Mouse (Mus musculus): ENCODE measurements at regions not wholly inside any gene's neighbourhood (a gene's known extent, or its start where the extent isn't known, plus 50 kb on each side); places are given as distances from the start of the nearest gene placed in this dataset.

GRCm38 (mm10) chr3:18631601-18632000, 683.4 kb downstream of the Cypt12 start:
- no peak for TF ChIP-seq POLR2A (IDR thresholded peaks at IDR 0.05; ENCODE audit: low read depth, low read length)
- TF ChIP-seq CTCF (IDR thresholded peaks at IDR 0.05; ENCODE audit: extremely low read depth, insufficient read depth, insufficient read length, insufficient replicate concordance) = no peak
- WGBS = 93% methylated on average over 1 of the region's 1 CpGs

GRCm38 (mm10) chr3:18634855-18635254, 686.6 kb downstream of the Cypt12 start:
- Histone ChIP-seq H3K27me3 (ENCODE audit: control insufficient read depth, insufficient read depth, low read length) (no peaks in the 10 kb centered on the region), H3K36me3 (ENCODE audit: control insufficient read depth, insufficient read depth, low read length) (no peaks in the 10 kb centered on the region), H3K27ac (ENCODE audit: insufficient read depth, low read length) (no peak overlapping the region), H3K4me1 (ENCODE audit: control insufficient read depth, insufficient read depth, insufficient read length) (no peaks in the 10 kb centered on the region), H3K4me3 (ENCODE audit: extremely low read depth, insufficient read depth, insufficient read length) (no peak overlapping the region)
- no peak for DNase-seq (ENCODE audit: low read depth in 1 of 2, low spot score in 2 of 2)
- no peak for TF ChIP-seq POLR2A (IDR thresholded peaks at IDR 0.05; ENCODE audit: low read depth, low read length)
- TF ChIP-seq CTCF (IDR thresholded peaks at IDR 0.05; ENCODE audit: extremely low read depth, insufficient read depth, insufficient read length, insufficient replicate concordance) = no peak

More at GRCm38 (mm10) chr3:18631601-18632000, 683.4 kb downstream of the Cypt12 start:
- H3K27ac ChIP-seq (ENCODE audit: insufficient read depth, low read length) = no peak overlapping the region
- no peak for DNase-seq (ENCODE audit: low read depth in 1 of 2, low spot score in 2 of 2)
- no peaks in the 10 kb centered on the region for H3K36me3 ChIP-seq (ENCODE audit: control insufficient read depth, insufficient read depth, low read length)
- H3K4me3 ChIP-seq (ENCODE audit: extremely low read depth, insufficient read depth, insufficient read length) = no peak overlapping the region
- H3K27me3 ChIP-seq (ENCODE audit: control insufficient read depth, insufficient read depth, low read length) = no peaks in the 10 kb centered on the region
- H3K4me1 ChIP-seq (ENCODE audit: control insufficient read depth, insufficient read depth, insufficient read length) = no peaks in the 10 kb centered on the region

GRCm38 (mm10) chr3:18637553-18637952, 689.3 kb downstream of the Cypt12 start:
- H3K4me1 ChIP-seq (ENCODE audit: control insufficient read depth, insufficient read depth, insufficient read length) = no peaks in the 10 kb centered on the region
- no peak overlapping the region for H3K4me3 ChIP-seq (ENCODE audit: extremely low read depth, insufficient read depth, insufficient read length)
- H3K27ac ChIP-seq (ENCODE audit: insufficient read depth, low read length) = no peak overlapping the region
- no peak for DNase-seq (ENCODE audit: low read depth in 1 of 2, low spot score in 2 of 2)
- TF ChIP-seq CTCF (IDR thresholded peaks at IDR 0.05; ENCODE audit: extremely low read depth, insufficient read depth, insufficient read length, insufficient replicate concordance) (no peak), POLR2A (IDR thresholded peaks at IDR 0.05; ENCODE audit: low read depth, low read length) (no peak)
- no peaks in the 10 kb centered on the region for H3K27me3 ChIP-seq (ENCODE audit: control insufficient read depth, insufficient read depth, low read length)
- H3K36me3 ChIP-seq (ENCODE audit: control insufficient read depth, insufficient read depth, low read length) = no peaks in the 10 kb centered on the region

- no peaks in the 10 kb centered on the region for H3K27me3 ChIP-seq (ENCODE audit: control insufficient read depth, insufficient read depth, low read length)
- no peak overlapping the region for H3K4me3 ChIP-seq (ENCODE audit: extremely low read depth, insufficient read depth, insufficient read length)
- H3K36me3 ChIP-seq (ENCODE audit: control insufficient read depth, insufficient read depth, low read length) = no peaks in the 10 kb centered on the region
- no peak overlapping the region for H3K27ac ChIP-seq (ENCODE audit: insufficient read depth, low read length)
- no peaks in the 10 kb centered on the region for H3K4me1 ChIP-seq (ENCODE audit: control insufficient read depth, insufficient read depth, insufficient read length)
- 83% methylated on average over 5 of the region's 5 CpGs for WGBS
- DNase-seq (ENCODE audit: low read depth in 1 of 2, low spot score in 2 of 2) = no peak
- TF ChIP-seq POLR2A (IDR thresholded peaks at IDR 0.05; ENCODE audit: low read depth, low read length) = no peak
- TF ChIP-seq CTCF (IDR thresholded peaks at IDR 0.05; ENCODE audit: extremely low read depth, insufficient read depth, insufficient read length, insufficient replicate concordance) = no peak
Observed at GRCm38 (mm10) chr3:18640286-18640685, 692.1 kb downstream of the Cypt12 start.

GRCm38 (mm10) chr3:18641688-18642087, 693.5 kb downstream of the Cypt12 start:
- Histone ChIP-seq H3K4me3 (ENCODE audit: extremely low read depth, insufficient read depth, insufficient read length) (no peak overlapping the region), H3K4me1 (ENCODE audit: control insufficient read depth, insufficient read depth, insufficient read length) (no peaks in the 10 kb centered on the region), H3K27ac (ENCODE audit: insufficient read depth, low read length) (no peak overlapping the region), H3K27me3 (ENCODE audit: control insufficient read depth, insufficient read depth, low read length) (no peaks in the 10 kb centered on the region), H3K36me3 (ENCODE audit: control insufficient read depth, insufficient read depth, low read length) (no peaks in the 10 kb centered on the region)
- 57% methylated on average over 1 of the region's 1 CpGs for WGBS
- no peak for TF ChIP-seq POLR2A (IDR thresholded peaks at IDR 0.05; ENCODE audit: low read depth, low read length)
- no peak for TF ChIP-seq CTCF (IDR thresholded peaks at IDR 0.05; ENCODE audit: extremely low read depth, insufficient read depth, insufficient read length, insufficient replicate concordance)
- no peak for DNase-seq (ENCODE audit: low read depth in 1 of 2, low spot score in 2 of 2)

GRCm38 (mm10) chr3:18643408-18644035, 695.3 kb downstream of the Cypt12 start:
- no peak for DNase-seq (ENCODE audit: low read depth in 1 of 2, low spot score in 2 of 2)
- H3K4me3 ChIP-seq (ENCODE audit: extremely low read depth, insufficient read depth, insufficient read length) = no peak overlapping the region
- TF ChIP-seq CTCF (IDR thresholded peaks at IDR 0.05; ENCODE audit: extremely low read depth, insufficient read depth, insufficient read length, insufficient replicate concordance) (no peak), POLR2A (IDR thresholded peaks at IDR 0.05; ENCODE audit: low read depth, low read length) (no peak)
- H3K36me3 ChIP-seq (ENCODE audit: control insufficient read depth, insufficient read depth, low read length) = no peaks in the 10 kb centered on the region
- no peaks in the 10 kb centered on the region for H3K27me3 ChIP-seq (ENCODE audit: control insufficient read depth, insufficient read depth, low read length)
- no peak overlapping the region for H3K27ac ChIP-seq (ENCODE audit: insufficient read depth, low read length)
- no peaks in the 10 kb centered on the region for H3K4me1 ChIP-seq (ENCODE audit: control insufficient read depth, insufficient read depth, insufficient read length)
- WGBS = 83% methylated on average over 4 of the region's 4 CpGs

- no peak overlapping the region for H3K4me3 ChIP-seq (ENCODE audit: extremely low read depth, insufficient read depth, insufficient read length)
- H3K4me1 ChIP-seq (ENCODE audit: control insufficient read depth, insufficient read depth, insufficient read length) = no peaks in the 10 kb centered on the region
- no peaks in the 10 kb centered on the region for H3K27me3 ChIP-seq (ENCODE audit: control insufficient read depth, insufficient read depth, low read length)
- WGBS = 65% methylated on average over 7 of the region's 7 CpGs
- no peak overlapping the region for H3K27ac ChIP-seq (ENCODE audit: insufficient read depth, low read length)
- DNase-seq (ENCODE audit: low read depth in 1 of 2, low spot score in 2 of 2) = no peak
- no peak for TF ChIP-seq POLR2A (IDR thresholded peaks at IDR 0.05; ENCODE audit: low read depth, low read length)
- TF ChIP-seq CTCF (IDR thresholded peaks at IDR 0.05; ENCODE audit: extremely low read depth, insufficient read depth, insufficient read length, insufficient replicate concordance) = no peak
- no peaks in the 10 kb centered on the region for H3K36me3 ChIP-seq (ENCODE audit: control insufficient read depth, insufficient read depth, low read length)
Observed at GRCm38 (mm10) chr3:18645481-18645880, 697.3 kb downstream of the Cypt12 start.

Data from spleen, adult 2 months (tissue).